21 mouse cellular contexts compared by ENCODE assay signal in genomic region chr8:126098886-126099285, GRCm38 (mm10).
"Had no signal": no experiment of that assay in that cellular context is flagged by ENCODE, and none has a peak within 500 bp of the region (broad histone marks: within the 10 kb centered on the region; RNA-seq: fewer than 3 reads in every experiment).

No protein-coding gene starts in this region.

- ATAC-seq: intestine, embryonic 15.5 days; liver, postnatal 0 days; lung, postnatal 0 days; midbrain, embryonic 15.5 days had no signal

- H3K27ac ChIP-seq: intestine, embryonic 15.5 days; kidney, postnatal 0 days; limb, embryonic 12.5 days; limb, embryonic 15.5 days; liver, embryonic 14.5 days; macrophage; midbrain, embryonic 12.5 days; midbrain, embryonic 15.5 days; neural tube, embryonic 12.5 days; neural tube, embryonic 15.5 days; stomach, postnatal 0 days had no signal

- H3K36me3 ChIP-seq: intestine, embryonic 15.5 days; limb, embryonic 12.5 days; limb, embryonic 15.5 days; midbrain, embryonic 12.5 days; midbrain, embryonic 15.5 days; neural tube, embryonic 12.5 days; neural tube, embryonic 15.5 days had no signal

- H3K4me1 ChIP-seq: intestine, embryonic 15.5 days; limb, embryonic 12.5 days; limb, embryonic 15.5 days; midbrain, embryonic 12.5 days; midbrain, embryonic 15.5 days; neural tube, embryonic 12.5 days; neural tube, embryonic 15.5 days had no signal

- DNase-seq: left cerebral cortex, postnatal 4 days; liver, postnatal 0 days; lung, embryonic 14.5 days; right cerebral cortex, adult 18-20 months; right cerebral cortex, postnatal 14 days; right cerebral cortex, postnatal 4 days; thymus, adult 18-20 months; thymus, postnatal 36 days had no signal

- H3K9ac ChIP-seq: intestine, embryonic 15.5 days; limb, embryonic 12.5 days; limb, embryonic 15.5 days; liver, embryonic 14.5 days; liver, postnatal 0 days; lung, embryonic 14.5 days; midbrain, embryonic 12.5 days; midbrain, embryonic 15.5 days; neural tube, embryonic 12.5 days; neural tube, embryonic 15.5 days had no signal

- H3K9me3 ChIP-seq: intestine, embryonic 15.5 days; limb, embryonic 12.5 days; limb, embryonic 15.5 days; midbrain, embryonic 15.5 days; neural tube, embryonic 12.5 days; neural tube, embryonic 15.5 days had no signal

- H3K27me3 ChIP-seq: intestine, embryonic 15.5 days; limb, embryonic 12.5 days; limb, embryonic 15.5 days; midbrain, embryonic 15.5 days; neural tube, embryonic 12.5 days; neural tube, embryonic 15.5 days had no signal

- H3K4me2 ChIP-seq: intestine, embryonic 15.5 days; limb, embryonic 12.5 days; limb, embryonic 15.5 days; liver, embryonic 11.5 days; lung, embryonic 14.5 days; midbrain, embryonic 12.5 days; midbrain, embryonic 15.5 days; neural tube, embryonic 12.5 days; neural tube, embryonic 15.5 days had no signal

- H3K4me3 ChIP-seq: intestine, embryonic 15.5 days; limb, embryonic 12.5 days; limb, embryonic 15.5 days; midbrain, embryonic 12.5 days; midbrain, embryonic 15.5 days; neural tube, embryonic 12.5 days; neural tube, embryonic 15.5 days had no signal
